Mouse (Mus musculus) cerebellum, adult 2 months (tissue): ENCODE results near the gene Dpf1.

Experiments
- CTCF ChIP-seq: fragments of 200-500 bp; IDR thresholded peaks from 2 replicates; pipeline ENCODE4 v1.5.1; 2011; ENCODE audit warnings: low read depth, mild to moderate bottlenecking, control low read depth, low read length, moderate library complexity, borderline replicate concordance; ENCODE audit not compliant: insufficient read depth
- POLR2A ChIP-seq: fragments of 200-500 bp; IDR thresholded peaks from 2 replicates; pipeline ENCODE4 v1.6.1; 2011; ENCODE audit warnings: low read length, control low read depth, borderline replicate concordance; ENCODE audit not compliant: insufficient read depth

DNA sequence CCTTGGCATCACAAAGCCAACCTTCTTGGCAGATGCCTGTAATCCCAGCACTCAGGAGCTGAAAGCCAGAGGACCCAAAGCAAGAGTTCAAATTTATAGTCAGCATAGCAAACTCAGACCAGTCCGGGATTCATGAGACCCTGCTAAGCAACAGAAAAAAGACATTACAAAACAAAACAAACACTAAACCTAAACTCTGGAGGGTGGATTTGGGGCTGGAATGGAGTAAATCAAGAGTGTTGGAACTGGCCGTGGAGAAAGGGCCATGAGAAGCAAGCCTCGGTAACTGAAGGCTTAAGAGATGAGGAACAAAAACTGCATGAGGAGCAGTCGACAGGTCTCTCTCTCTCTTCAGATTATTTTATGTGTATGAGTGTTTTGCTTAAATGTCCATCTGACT is 19.9 kb upstream of the Dpf1 start:
- TF ChIP-seq POLR2A = no peak
- no peak for TF ChIP-seq CTCF
